Mouse (Mus musculus) midbrain, postnatal 0 days (tissue): Measurements from ENCODE around the gene Ptges2. TPM values are rescaled to one million over a fixed set of nuclear protein-coding genes. Genes with fewer than 3 reads are reported as not detected.

Source experiments
- ATAC-seq: fragments of 200-750 bp; cut with Nextera tagmentation; 2 replicates; pipeline ENCODE4 v1.8.0; 2017; ENCODE audit warnings: moderate number of reproducible peaks, mild to moderate bottlenecking, moderate TSS enrichment, moderate library complexity; ENCODE audit not compliant: low FRiP score
- DNase-seq: peaks from one replicate; pipeline ENCODE4 v3.0.0-alpha.2; 2015; ENCODE audit warnings: low spot score
- H3K27ac ChIP-seq: fragments of 300-500 bp; sonication (generic); 2 replicates; pipeline ENCODE4 v1.5.1; 2014; ENCODE audit warnings: low read depth, mild to moderate bottlenecking, low read length, mixed read lengths
- H3K27me3 ChIP-seq: fragments of 300-500 bp; sonication (generic); 2 replicates; pipeline ENCODE4 v1.6.1; 2014; ENCODE audit warnings: low read length, control low read depth, mixed read lengths; ENCODE audit not compliant: insufficient read depth
- H3K36me3 ChIP-seq: fragments of 300-500 bp; sonication (generic); 2 replicates; pipeline ENCODE4 v1.6.1; 2014; ENCODE audit warnings: low read length, control low read depth, mixed read lengths; ENCODE audit not compliant: insufficient read depth
- H3K4me1 ChIP-seq: fragments of 300-500 bp; sonication (generic); 2 replicates; pipeline ENCODE4 v1.6.1; 2014; ENCODE audit warnings: mild to moderate bottlenecking, control low read depth, antibody characterized with exemption, low read length, mixed read lengths; ENCODE audit not compliant: insufficient read depth
- H3K4me2 ChIP-seq: fragments of 300-500 bp; sonication (generic); 2 replicates; pipeline ENCODE4 v1.6.1; 2014; ENCODE audit warnings: low read depth, mild to moderate bottlenecking, low read length, mixed read lengths; ENCODE audit not compliant: poor library complexity, severe bottlenecking
- H3K4me3 ChIP-seq: fragments of 300-500 bp; sonication (generic); 2 replicates; pipeline ENCODE4 v1.5.1; 2014; ENCODE audit warnings: low read depth, mild to moderate bottlenecking, low read length, moderate library complexity
- H3K9ac ChIP-seq: fragments of 300-500 bp; sonication (generic); replicated peaks from 2 replicates; pipeline ENCODE4 v1.6.1; 2014; ENCODE audit warnings: mild to moderate bottlenecking, low read length, moderate library complexity, mixed read lengths; ENCODE audit not compliant: poor library complexity, severe bottlenecking
- H3K9me3 ChIP-seq: fragments of 300-500 bp; sonication (generic); 2 replicates; pipeline ENCODE4 v1.6.1; 2016; ENCODE audit warnings: low read length, control low read depth
- CTCF ChIP-seq: IDR thresholded peaks from 2 replicates; pipeline ENCODE4 v1.5.1; 2016; ENCODE audit warnings: antibody characterized with exemption, mild to moderate bottlenecking
- WGBS: fragments of 180-500 bp; shearing (Covaris S2); extraction: QIAGEN DNeasy Blood & Tissue Kit; methylation state at CpG from one replicate; pipeline ENCODE4 v1.1.7; 2014; 5-methylcytosine and 5-hydroxymethylcytosine counted together
- polyA plus RNA-seq: library from polyadenylated mRNA; unstranded; fragments of >200 nt; fragmentation: Nextera tagmentation; extraction: Ambion mirVana; gene quantifications from 2 replicates; pipeline ENCODE4 v1.2.1, GENCODE M21; 2015
- total RNA-seq: library from RNA; depleted of rRNA; stranded (reverse); fragments of >200 nt; gene quantifications from 2 replicates; pipeline ENCODE4 v1.2.3, GENCODE M21; 2014

The Ptges2 gene
- total and polyA plus RNA-seq, 2 experiments from 2014 or later, result 41.1 to 56.2 TPM

GRCm38 (mm10) chr2:32441550-32441949, 45.9 kb downstream of the Ptges2 start:
- H3K36me3 ChIP-seq, result no peaks in the 10 kb centered on the region
- ATAC-seq (no peak), DNase-seq (no peak)
- WGBS, result 97% methylated on average over 2 of the region's 2 CpGs
- no peak overlapping the region for H3K4me3 ChIP-seq
- no peak overlapping the region for H3K9ac ChIP-seq
- no peaks in the 10 kb centered on the region for H3K9me3 ChIP-seq
- H3K4me1 ChIP-seq, result no peaks in the 10 kb centered on the region
- H3K27ac ChIP-seq, result no peak overlapping the region
- TF ChIP-seq CTCF, result no peak
- no peak overlapping the region for H3K4me2 ChIP-seq
- H3K27me3 ChIP-seq, result no peaks in the 10 kb centered on the region

GRCm38 (mm10) chr2:32445535-32445934, 49.8 kb downstream of the Ptges2 start:
- H3K27ac ChIP-seq, result no peak overlapping the region
- TF ChIP-seq CTCF, result no peak
- WGBS, result 82% methylated on average over 1 of the region's 1 CpGs
- ATAC-seq (no peak), DNase-seq (no peak)
- no peaks in the 10 kb centered on the region for H3K27me3 ChIP-seq
- no peaks in the 10 kb centered on the region for H3K36me3 ChIP-seq
- H3K4me2 ChIP-seq, result no peak overlapping the region
- no peak overlapping the region for H3K9ac ChIP-seq
- no peak overlapping the region for H3K4me3 ChIP-seq
- no peaks in the 10 kb centered on the region for H3K4me1 ChIP-seq
- H3K9me3 ChIP-seq, result no peaks in the 10 kb centered on the region

DNA sequence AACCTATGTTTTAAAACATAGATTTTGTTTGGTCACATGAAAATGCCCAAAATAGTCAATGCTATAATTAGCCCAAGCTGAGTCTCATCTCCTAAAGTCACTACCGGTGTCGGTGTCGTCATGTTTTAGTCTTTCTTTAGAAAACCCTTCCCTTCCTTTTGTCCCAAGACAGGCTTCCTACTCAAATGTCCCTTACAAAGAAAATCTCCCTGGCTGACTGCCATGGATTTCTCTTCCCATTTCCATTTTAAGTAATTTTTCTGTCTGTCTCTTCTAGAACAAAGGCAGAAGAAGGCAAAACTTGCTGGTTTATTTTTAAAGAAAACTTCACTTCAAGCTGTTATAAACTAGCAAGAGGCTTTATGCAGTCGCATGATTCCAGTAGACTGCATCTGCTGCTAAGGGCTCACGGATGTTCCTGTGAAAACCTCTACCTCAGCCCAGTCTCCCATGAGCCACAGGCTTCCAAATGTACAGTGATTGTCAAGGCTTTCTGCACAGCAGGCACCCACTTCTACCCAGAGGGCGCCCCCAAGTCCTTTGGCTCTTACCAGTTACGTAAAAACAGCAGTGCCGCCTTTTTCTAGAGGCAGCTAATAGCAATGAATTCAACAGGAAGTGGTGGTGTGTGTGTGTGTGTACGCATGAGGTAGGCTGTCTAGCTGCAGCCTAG, 51.7 kb downstream of the Ptges2 start:
- H3K4me2 ChIP-seq, result peak overlapping the region; percentile 16; the same call in 1 of the 2 replicates
- no peaks in the 10 kb centered on the region for H3K36me3 ChIP-seq
- DNase-seq (no peak), ATAC-seq (no peak)
- 58% methylated on average over 9 of the region's 9 CpGs for WGBS
- no peak overlapping the region for H3K4me3 ChIP-seq
- no peak overlapping the region for H3K9ac ChIP-seq
- H3K4me1 ChIP-seq, result peaks cover 2% of the 10 kb centered on the region; the same call in 1 of the 2 replicates
- TF ChIP-seq CTCF, result no peak
- no peaks in the 10 kb centered on the region for H3K9me3 ChIP-seq
- peak overlapping the region; percentile 4; the same call in 1 of the 2 replicates for H3K27ac ChIP-seq
- H3K27me3 ChIP-seq, result no peaks in the 10 kb centered on the region

GRCm38 (mm10) chr2:32448480-32448879, 52.8 kb downstream of the Ptges2 start:
- DNase-seq, result no peak
- Histone ChIP-seq H3K27me3 (no peaks in the 10 kb centered on the region), H3K27ac (no peak overlapping the region), H3K36me3 (no peaks in the 10 kb centered on the region), H3K9me3 (no peaks in the 10 kb centered on the region), H3K9ac (no peak overlapping the region), H3K4me2 (no peak overlapping the region), H3K4me1 (peaks cover 10% of the 10 kb centered on the region; the same call in 1 of the 2 replicates), H3K4me3 (no peak overlapping the region)
- no peak for ATAC-seq
- 86% methylated on average over 1 of the region's 1 CpGs for WGBS
- TF ChIP-seq CTCF, result no peak

DNA sequence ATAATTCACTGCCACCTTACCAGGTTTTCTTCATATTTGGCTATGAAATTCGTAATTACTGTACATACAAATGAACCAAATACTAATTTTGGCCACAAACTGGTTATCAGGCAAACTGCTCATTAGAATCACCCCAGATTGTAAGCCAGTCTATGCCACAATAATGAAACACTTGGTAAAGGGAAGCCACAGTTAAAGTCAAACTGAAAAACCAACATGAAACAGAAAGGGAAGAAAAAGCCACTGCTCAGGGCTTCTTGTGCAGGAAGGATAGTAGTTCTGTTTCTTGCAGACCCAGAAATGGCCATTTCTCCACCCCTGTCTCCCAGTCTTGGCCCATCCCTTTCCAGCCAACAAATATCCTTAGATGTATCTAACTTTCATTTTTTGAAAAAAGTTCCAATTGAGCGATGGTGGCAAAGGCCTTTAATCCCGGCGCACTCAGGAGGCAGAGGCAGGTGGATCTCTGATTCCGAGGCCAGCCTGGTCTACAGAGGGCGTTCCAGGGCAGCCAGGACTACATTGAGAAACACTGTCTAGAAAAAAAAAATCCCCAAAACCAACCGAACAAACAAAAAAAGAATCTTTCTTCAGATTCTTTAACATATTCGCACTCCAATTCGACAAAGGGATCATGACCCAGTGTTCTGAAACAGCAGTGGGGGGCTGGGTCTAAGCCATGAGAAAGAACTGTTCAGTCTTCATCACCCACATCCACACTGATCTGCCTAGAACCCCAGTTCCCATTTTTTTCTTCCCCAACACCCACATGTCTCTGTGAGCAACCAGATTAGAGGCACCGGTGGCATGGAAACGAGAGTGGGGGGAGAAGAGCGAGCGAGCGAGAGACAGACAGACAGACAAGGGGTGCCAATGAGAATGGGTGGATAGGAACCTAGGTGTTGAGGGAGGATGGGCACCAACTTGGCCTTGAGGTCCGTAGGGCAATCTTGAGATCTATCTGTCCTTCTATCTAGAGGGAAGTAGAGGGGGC, 54.4 kb downstream of the Ptges2 start, which contains the start of gene Naif1:
Naif1 (plus strand) TSS at position 697 of the 994 bp plus-strand sequence.
- DNase-seq (no peak), ATAC-seq (no peak)
- H3K27me3 ChIP-seq, result no peaks in the 10 kb centered on the region
- 74% methylated on average over 15 of the region's 15 CpGs for WGBS
- H3K9me3 ChIP-seq, result no peaks in the 10 kb centered on the region
- peaks cover 2% of the 10 kb centered on the region; the same call in 1 of the 2 replicates for H3K36me3 ChIP-seq
- H3K4me3 ChIP-seq, result peak within 1 kb of the TSS; percentile 80
- H3K9ac ChIP-seq, result peak within 1 kb of the TSS; percentile 82
- peaks cover 10% of the 10 kb centered on the region; the same call in 1 of the 2 replicates for H3K4me1 ChIP-seq
- H3K27ac ChIP-seq, result peak within 1 kb of the TSS; percentile 91
- TF ChIP-seq CTCF, result no peak
- peak within 1 kb of the TSS; percentile 66 for H3K4me2 ChIP-seq
